Mouse (Mus musculus) ovary, postnatal 36 days (tissue): ENCODE measurements at regions not wholly inside any gene's neighbourhood (a gene's known extent, or its start where the extent isn't known, plus 50 kb on each side); places are given as distances from the start of the nearest gene placed in this dataset.

Source experiments
- DNase-seq: peaks from one replicate; pipeline ENCODE4 v3.0.0; 2022; ENCODE audit warnings: low spot score, mixed read lengths

DNA sequence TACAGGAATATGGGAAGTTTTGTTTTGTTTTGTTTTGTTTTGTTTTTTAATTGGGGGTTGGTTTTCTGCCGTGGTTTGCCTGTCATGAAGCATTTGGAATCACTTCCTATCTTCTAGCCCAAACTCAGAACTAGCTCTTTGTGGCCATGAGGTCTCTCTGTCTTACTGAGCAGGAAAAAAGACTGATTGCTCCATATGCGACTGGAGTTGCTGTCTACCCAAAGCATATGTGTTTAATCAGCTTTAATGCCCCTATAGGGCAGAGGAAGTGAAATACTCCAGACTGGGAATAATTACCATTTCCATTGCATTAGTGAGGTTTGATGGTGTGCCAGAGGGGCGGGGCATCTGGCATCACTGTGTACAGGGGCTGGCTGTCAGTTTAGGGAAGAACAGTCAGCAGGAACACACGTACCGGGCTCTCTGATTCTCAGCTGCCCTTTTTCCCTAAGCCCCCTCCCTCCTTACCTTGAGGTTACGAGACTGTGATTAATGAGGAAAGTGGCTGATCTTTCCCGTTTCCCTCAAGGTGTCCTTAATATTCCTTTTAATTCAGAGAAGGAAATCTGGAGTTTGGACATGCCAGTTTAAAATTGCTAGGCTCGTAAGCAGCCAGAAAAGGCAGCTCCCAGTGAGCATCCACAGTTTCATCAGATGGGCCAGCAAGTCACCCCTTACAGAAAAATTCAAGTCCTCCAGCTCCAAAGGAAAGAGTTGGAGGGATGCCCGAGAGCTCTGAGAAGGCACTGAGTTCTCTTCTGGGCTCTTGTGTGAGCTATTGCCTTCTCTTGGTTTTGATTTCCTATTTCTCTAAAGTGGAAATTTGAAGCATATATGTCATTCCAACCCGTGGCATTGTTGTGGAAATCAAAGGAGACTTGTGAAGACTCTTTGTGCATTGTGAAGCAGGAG lies 2482.1 kb upstream of the 5930422O12Rik start:
- no peak for DNase-seq

GRCm38 (mm10) chr8:30952818-30953217 lies 2475.7 kb upstream of the 5930422O12Rik start:
- no peak for DNase-seq

GRCm38 (mm10) chr8:30959436-30960180 lies 2468.9 kb upstream of the 5930422O12Rik start:
- DNase-seq, result no peak

DNA sequence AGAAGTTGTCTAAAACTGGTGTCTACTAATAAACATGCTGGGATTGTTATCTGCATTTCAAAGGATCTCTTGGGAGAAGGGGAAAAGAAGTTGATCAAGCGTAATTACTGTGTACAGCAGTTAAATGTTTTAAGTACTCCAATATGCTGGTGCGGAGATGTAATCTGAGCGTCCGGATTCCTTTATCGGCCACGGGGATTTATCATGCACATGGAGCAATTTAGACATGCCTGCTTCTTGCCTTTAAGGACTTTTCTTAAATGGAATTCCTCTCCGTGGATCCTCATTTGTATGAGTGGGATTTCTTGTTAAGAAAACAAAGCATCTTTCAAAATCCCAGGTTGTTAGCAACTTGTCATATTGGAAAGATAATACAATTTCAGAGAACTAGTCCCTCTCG lies 2468.0 kb upstream of the 5930422O12Rik start:
- DNase-seq, result no peak

DNA sequence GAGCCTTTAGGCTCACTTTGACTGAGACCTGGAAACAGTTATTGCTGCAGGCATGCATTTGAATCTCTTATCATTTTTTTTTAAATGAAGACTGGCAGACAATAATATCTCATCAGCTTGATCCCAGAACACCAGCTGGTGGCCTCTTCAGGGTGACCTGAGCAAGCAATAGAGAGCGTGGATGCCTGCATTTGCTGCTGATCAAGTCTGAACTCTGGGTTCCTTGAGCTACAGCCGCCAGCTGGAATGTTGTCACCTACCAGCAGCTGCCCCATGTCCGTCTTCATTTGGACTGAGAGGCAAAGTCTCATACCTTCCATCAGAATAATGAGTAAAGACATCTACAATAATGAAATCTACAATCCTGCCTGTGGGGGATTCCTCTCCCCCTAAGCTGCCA lies 2466.3 kb upstream of the 5930422O12Rik start:
- no peak for DNase-seq

DNA sequence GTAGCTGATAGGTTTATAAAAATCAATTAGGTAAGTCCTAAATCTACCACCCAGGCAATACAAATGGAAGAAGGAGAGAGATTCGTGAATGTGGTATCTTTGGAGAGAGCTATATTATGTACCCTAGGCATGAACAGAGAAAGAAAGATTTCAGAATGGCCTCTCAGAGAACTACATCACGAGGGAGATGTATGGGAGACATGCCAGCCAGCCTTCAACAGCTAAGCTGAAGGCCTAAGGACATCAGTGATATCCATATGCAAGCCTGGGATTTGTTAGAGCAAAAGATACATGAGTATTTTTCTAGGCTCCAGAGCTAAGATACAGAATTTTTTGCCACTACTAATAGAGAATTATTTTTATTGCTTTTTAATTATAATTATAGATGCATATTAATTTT lies 2445.7 kb upstream of the 5930422O12Rik start:
- DNase-seq, result no peak

DNA sequence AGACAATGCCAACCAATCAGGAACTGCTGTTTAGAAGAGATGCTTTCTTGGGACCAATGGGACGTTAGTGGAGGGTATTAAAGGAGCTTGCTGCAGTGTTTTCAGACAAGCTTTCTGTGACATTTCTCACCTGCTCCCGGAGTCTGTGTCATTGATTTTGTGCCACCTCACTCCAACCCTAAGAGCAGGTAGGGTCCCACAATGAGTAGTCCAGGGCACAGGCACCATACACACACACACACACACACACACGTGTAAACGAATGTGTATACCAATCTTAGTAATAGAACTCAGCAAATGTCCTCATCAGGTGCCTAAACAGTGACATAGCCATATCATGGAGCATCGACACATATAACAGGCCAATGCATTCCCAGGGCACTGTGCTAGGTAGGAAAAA lies 2440.5 kb upstream of the 5930422O12Rik start:
- no peak for DNase-seq

- DNase-seq, result no peak
These were observed 2429.9 kb upstream of the 5930422O12Rik start for GRCm38 (mm10) chr8:30998657-30999056.

DNA sequence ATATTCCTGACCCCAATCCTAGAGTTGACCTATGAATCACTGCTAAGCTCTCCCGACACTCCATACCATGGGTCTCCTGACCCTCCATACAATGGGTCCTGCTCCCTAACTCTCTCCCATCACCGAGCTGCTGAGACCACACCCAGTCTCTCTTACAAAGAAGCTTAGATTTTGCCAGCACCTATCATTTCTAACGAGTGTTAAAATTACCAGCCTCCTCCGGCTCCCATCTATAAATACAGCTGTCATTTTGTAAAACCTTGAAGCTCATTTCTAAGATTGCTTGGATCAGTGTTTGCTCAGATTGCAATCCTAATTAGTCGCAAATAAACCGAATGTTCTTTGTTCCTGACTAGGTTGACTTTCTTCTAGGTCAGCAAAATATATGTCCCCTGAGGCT lies 2428.4 kb upstream of the 5930422O12Rik start:
- DNase-seq, result no peak

DNA sequence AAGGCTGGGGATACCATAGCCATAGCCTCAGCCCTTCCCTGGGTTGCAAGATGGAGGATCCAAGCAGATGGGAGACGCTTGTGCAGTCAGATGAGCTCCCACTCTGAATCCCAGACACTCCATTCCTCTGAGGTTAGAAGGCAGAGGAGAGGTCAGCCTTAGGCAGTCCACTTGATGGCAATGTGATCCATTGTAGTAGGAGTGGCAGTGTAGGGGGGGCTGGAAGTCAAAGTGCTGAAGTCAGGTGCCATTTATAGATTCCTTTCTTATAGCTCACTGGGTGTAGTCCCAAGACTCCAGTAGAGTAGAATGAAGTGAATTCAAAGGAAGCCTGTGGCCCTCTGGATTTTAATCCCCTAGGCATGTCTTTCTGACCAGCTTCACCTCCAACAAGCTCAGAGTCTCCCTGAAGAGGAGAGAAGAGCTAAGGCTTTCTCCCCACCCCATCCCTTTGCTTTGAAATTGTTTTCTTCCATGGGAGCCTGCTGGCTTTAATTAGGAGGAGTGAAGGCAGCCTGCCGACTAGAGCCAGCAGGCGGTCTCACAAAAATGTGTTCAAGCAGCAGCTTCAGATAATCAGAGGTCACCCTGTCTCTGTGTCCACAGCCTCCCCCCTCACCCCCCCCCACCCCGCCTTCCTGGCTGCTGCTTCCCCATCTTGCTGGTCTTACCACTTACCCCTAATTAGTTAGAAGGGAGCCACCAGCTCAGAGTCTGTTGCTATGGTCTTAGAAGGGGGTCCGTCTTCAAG lies 2426.4 kb upstream of the 5930422O12Rik start:
- DNase-seq, result no peak

DNA sequence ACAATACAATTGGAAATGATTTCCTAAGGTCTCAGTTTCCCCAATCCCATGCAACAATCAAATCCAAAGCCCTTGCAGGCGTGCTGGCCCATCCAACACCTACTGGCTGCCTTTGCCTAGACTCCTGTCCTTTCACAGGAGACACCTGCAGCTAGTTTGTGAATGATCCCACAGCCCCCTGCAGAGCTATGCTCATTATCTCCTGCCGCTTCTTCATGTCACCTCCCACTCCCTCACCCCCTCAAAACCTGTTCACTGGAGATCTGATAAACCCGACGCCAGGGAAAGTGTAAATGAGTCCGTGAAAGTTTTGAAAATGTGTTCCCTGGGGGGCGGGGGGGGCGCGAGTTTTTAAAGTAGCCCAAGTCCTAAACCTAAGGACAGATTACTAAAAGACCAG lies 2420.2 kb upstream of the 5930422O12Rik start:
- no peak for DNase-seq

- DNase-seq, result no peak
These were observed 2416.4 kb upstream of the 5930422O12Rik start for GRCm38 (mm10) chr8:31012068-31012467.

- peak; percentile 75 for DNase-seq
These were observed 2396.6 kb upstream of the 5930422O12Rik start for GRCm38 (mm10) chr8:31031721-31032591.

DNA sequence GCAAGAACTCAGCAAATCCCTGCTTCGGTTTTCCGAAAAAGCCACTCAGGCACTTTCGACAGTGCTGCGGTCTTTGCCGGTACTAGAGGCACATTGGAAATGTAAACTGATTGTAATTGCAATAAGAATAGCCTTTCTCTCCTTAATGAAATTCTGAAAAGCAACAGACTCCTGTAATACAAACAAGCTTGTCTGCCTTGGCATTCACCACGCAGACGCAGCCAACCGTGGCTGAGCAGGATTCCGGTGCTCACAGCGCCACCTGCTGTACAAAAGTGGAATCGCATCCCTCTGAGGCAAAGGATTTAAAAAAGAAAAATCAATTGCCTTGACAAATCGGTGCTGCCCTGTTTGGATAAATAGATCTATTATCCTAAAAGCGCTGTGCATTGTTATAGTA lies 2395.2 kb upstream of the 5930422O12Rik start:
- DNase-seq, result peak; percentile 84

DNA sequence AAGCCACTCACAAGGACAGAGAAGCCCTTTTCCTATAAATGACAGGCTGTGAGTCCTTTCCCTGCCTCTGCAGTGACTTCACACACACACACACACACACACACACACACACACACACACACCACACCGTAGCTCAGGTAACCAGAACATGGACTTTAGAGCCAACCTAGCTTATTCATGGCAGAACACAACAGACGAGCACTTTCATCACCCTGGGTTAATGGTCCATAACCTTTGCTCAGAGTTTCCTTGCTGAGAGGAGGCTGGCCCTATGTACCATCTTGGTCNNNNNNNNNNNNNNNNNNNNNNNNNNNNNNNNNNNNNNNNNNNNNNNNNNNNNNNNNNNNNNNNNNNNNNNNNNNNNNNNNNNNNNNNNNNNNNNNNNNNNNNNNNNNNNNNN lies 2391.6 kb upstream of the 5930422O12Rik start:
- DNase-seq, result no peak
